Mouse (Mus musculus) heart, embryonic 14.5 days (tissue): ENCODE measurements around the gene Sars. TPM values are rescaled to one million over a fixed set of nuclear protein-coding genes. Genes with fewer than 3 reads are reported as not detected.
A peak's percentile ranks its signal among the peaks of the same experiment; 100 is the strongest.

Source experiments
- ATAC-seq: fragments of 200-750 bp; cut with Nextera tagmentation; 2 replicates; pipeline ENCODE4 v1.8.0; 2017; ENCODE audit warnings: low read depth, moderate TSS enrichment; ENCODE audit not compliant: insufficient number of reproducible peaks, insufficient read depth, low FRiP score
- H3K27ac ChIP-seq, 2 experiments: fragments of 200-500 bp in 1 of 2; fragments of 300-500 bp in 1 of 2; sonication (generic) in 1 of 2; replicated peaks in 1 of 2; 2 replicates each; pipeline ENCODE4 v1.5.1; 2012 to 2014; ENCODE audit warnings: low read depth in 2 of 2, low read length in 2 of 2, control low read depth in 1 of 2, mild to moderate bottlenecking in 1 of 2, mixed read lengths in 1 of 2; ENCODE audit not compliant: control insufficient read depth in 1 of 2, insufficient read depth in 1 of 2
- H3K27me3 ChIP-seq: fragments of 300-500 bp; sonication (generic); 2 replicates; pipeline ENCODE4 v1.6.1; 2014; ENCODE audit warnings: mild to moderate bottlenecking, low read length, control low read depth; ENCODE audit not compliant: control insufficient read depth, insufficient read depth
- H3K36me3 ChIP-seq: fragments of 300-500 bp; sonication (generic); 2 replicates; pipeline ENCODE4 v1.6.1; 2014; ENCODE audit warnings: mild to moderate bottlenecking, control low read depth, low read length, mixed read lengths; ENCODE audit not compliant: control insufficient read depth, insufficient read depth
- H3K4me1 ChIP-seq, 2 experiments: fragments of 200-500 bp in 1 of 2; fragments of 300-500 bp in 1 of 2; sonication (generic) in 1 of 2; 2 replicates each; pipeline ENCODE4 v1.6.1; 2012 to 2014; ENCODE audit warnings: low read length in 2 of 2, control low read depth in 1 of 2, mixed read lengths in 1 of 2; ENCODE audit not compliant: control insufficient read depth in 2 of 2, insufficient read depth in 2 of 2
- H3K4me2 ChIP-seq: fragments of 300-500 bp; sonication (generic); 2 replicates; pipeline ENCODE4 v1.6.1; 2014; ENCODE audit warnings: mild to moderate bottlenecking, low read length
- H3K4me3 ChIP-seq, 2 experiments: fragments of 200-500 bp in 1 of 2; fragments of 300-500 bp in 1 of 2; sonication (generic) in 1 of 2; 2 replicates each; pipeline ENCODE4 v1.5.1; 2012 to 2014; ENCODE audit warnings: low read length in 2 of 2, mild to moderate bottlenecking in 2 of 2, control low read depth in 1 of 2, low read depth in 1 of 2, moderate library complexity in 1 of 2; ENCODE audit not compliant: control insufficient read depth in 1 of 2, insufficient read depth in 1 of 2
- H3K9ac ChIP-seq: fragments of 300-500 bp; sonication (generic); 2 replicates; pipeline ENCODE4 v1.6.1; 2014; ENCODE audit warnings: mild to moderate bottlenecking, low read length
- H3K9me3 ChIP-seq: fragments of 300-500 bp; sonication (generic); 2 replicates; pipeline ENCODE4 v1.6.1; 2016; ENCODE audit warnings: low read length, control low read depth; ENCODE audit not compliant: control insufficient read depth
- WGBS: fragments of 180-500 bp; shearing (Covaris S2); extraction: QIAGEN DNeasy Blood & Tissue Kit; methylation state at CpG from one replicate; pipeline ENCODE4 v1.1.7; 2014; 5-methylcytosine and 5-hydroxymethylcytosine counted together
- polyA plus RNA-seq: library from polyadenylated mRNA; unstranded; fragments of >200 nt; fragmentation: Nextera tagmentation; extraction: Ambion mirVana; gene quantifications from 2 replicates; pipeline ENCODE4 v1.2.1, GENCODE M21; 2014

Gene Sars
- polyA plus RNA-seq, 1 experiment from 2014 or later, result 84.5 TPM

DNA sequence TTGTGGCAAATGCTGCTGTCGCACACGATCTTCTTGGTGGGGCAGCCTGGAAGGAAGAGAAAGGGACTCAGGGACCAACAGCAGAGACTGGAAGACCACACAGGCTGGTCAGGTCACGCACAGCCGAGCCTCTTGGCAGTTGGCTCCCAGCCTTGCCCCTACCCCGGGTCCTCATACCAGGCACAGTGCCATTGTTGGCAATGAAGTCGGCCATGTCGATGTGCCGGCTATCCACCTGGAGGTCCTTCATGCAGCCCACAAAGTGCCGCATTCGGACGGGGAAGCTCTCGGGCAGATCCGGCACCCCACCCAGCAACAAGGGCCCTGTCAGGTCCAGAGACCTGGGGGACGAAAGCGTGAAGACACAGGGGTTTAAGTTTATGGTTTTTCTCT, 42.5 kb downstream of the Sars start:
- 93% methylated on average over 15 of the region's 15 CpGs for WGBS
- ATAC-seq, result no peak
- H3K4me1 ChIP-seq, result no peaks in the 10 kb centered on the region; a peak in 1 of 4 replicates

DNA sequence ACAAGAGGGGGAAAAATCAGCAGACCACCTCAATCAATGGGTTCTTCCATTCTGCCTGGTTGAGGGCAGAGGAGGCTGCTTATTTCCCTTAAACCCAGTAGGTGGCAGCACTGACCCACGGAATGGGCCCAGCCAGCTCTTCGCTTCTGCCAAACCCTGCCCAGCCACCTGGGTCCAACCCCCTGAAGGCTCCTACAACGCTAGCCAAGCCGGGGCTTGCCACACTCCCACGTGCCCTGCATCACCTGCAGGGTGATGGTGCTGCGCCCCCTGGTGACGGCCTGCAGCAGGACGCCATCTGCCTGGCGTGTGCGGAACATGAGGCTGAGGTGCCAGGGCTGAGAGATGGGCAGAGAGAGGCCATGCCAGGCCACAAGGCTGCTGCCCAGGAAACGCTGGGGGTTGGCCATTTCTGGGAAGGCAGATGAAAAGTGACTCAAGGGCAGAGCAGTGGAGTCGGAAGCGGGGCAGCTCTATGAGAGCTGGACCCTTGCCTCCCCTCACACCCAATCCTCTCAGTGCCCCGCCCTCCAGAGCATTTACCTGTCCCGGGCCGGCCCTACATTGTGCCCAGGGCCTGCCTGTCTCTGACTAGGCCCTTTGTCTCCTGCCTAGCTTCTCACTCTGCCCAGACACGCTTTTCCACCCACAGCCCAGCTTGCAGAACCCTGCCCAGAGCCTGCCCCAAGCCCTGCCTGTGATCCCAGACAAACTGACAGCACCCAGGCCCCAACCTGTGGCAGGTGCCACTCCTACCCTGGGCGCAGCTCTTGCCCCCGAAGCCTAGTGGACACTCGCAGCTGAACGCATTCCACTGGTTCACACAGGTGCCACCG, 43.1 kb downstream of the Sars start:
- Histone ChIP-seq H3K27ac (no peak overlapping the region), H3K4me2 (peak overlapping the region; percentile 47), H3K9me3 (no peaks in the 10 kb centered on the region), H3K9ac (no peak overlapping the region), H3K36me3 (0 out of 2 replicates have a peak, but pooled peaks cover 3% of the 10 kb centered on the region), H3K4me3 (0 out of 4 replicates have a peak overlapping the region, but pooled peaks of 1 of the 2 experiments have one; percentile 2), H3K4me1 (no peaks in the 10 kb centered on the region; a peak in 1 of 4 replicates), H3K27me3 (0 out of 2 replicates have a peak, but pooled peaks cover under 1% of the 10 kb centered on the region)
- 33% methylated on average over 22 of the region's 22 CpGs for WGBS
- ATAC-seq, result peak; percentile 79

More for the DNA sequence above, 42.5 kb downstream of the Sars start:
- 0 out of 2 replicates have a peak, but pooled peaks cover 3% of the 10 kb centered on the region for H3K36me3 ChIP-seq
- no peak overlapping the region for H3K27ac ChIP-seq
- H3K4me2 ChIP-seq, result no peak overlapping the region
- no peaks in the 10 kb centered on the region for H3K9me3 ChIP-seq
- no peak overlapping the region for H3K4me3 ChIP-seq
- H3K27me3 ChIP-seq, result 0 out of 2 replicates have a peak, but pooled peaks cover 4% of the 10 kb centered on the region
- no peak overlapping the region for H3K9ac ChIP-seq

GRCm38 (mm10) chr3:108400442-108400841, 44.6 kb downstream of the Sars start:
- Histone ChIP-seq H3K27me3 (no peaks in the 10 kb centered on the region), H3K27ac (no peak overlapping the region), H3K4me3 (no peak overlapping the region), H3K4me2 (no peak overlapping the region), H3K4me1 (no peaks in the 10 kb centered on the region; a peak in 1 of 4 replicates), H3K9me3 (no peaks in the 10 kb centered on the region), H3K9ac (no peak overlapping the region), H3K36me3 (0 out of 2 replicates have a peak, but pooled peaks cover 3% of the 10 kb centered on the region)
- no peak for ATAC-seq
- WGBS, result 74% methylated on average over 5 of the region's 5 CpGs

- no peaks in the 10 kb centered on the region; a peak in 1 of 4 replicates for H3K4me1 ChIP-seq
- H3K36me3 ChIP-seq, result 0 out of 2 replicates have a peak, but pooled peaks cover 3% of the 10 kb centered on the region
- H3K9ac ChIP-seq, result no peak overlapping the region
- no peak overlapping the region for H3K27ac ChIP-seq
- no peak overlapping the region for H3K4me3 ChIP-seq
- no peak for ATAC-seq
- H3K27me3 ChIP-seq, result 0 out of 2 replicates have a peak, but pooled peaks cover 5% of the 10 kb centered on the region
- WGBS, result 90% methylated on average over 9 of the region's 9 CpGs
- no peaks in the 10 kb centered on the region for H3K9me3 ChIP-seq
- no peak overlapping the region for H3K4me2 ChIP-seq
Observed at GRCm38 (mm10) chr3:108398281-108398680, 46.7 kb downstream of the Sars start.

- peaks cover 3 to 6% of the 10 kb centered on the region in 2 experiments; a peak in 3 of 4 replicates for H3K4me1 ChIP-seq
- no peak overlapping the region for H3K4me3 ChIP-seq
- no peak overlapping the region for H3K27ac ChIP-seq
- ATAC-seq, result no peak
- H3K27me3 ChIP-seq, result 0 out of 2 replicates have a peak, but pooled peaks cover 5% of the 10 kb centered on the region
- no peak overlapping the region for H3K9ac ChIP-seq
- no peaks in the 10 kb centered on the region for H3K9me3 ChIP-seq
- peak overlapping the region; percentile 11; the same call in 1 of the 2 replicates for H3K4me2 ChIP-seq
- 46% methylated on average over 15 of the region's 15 CpGs for WGBS
- H3K36me3 ChIP-seq, result 0 out of 2 replicates have a peak, but pooled peaks cover 5% of the 10 kb centered on the region
Observed at GRCm38 (mm10) chr3:108392793-108393192, 52.2 kb downstream of the Sars start.

DNA sequence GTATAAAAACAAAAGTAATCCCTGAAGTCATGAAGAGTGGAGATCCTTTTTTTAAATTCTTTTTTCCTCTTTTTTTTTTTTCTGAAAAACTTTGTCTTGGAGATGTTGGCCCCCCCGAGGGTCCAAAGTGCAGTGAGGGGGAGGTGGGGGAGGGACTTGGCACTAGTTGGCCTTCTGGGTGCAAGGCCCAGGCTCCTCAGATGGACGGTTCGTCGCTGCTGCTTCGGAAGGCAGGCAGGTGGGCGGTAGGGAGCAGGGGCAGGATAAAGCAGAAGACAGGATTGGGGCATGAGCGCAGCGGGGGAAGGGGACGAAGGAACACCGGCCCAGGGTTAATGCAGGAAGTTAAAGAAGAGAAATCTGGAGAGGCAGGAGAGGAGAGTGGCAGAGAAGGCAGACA, 52.7 kb downstream of the Sars start:
- Histone ChIP-seq H3K36me3 (0 out of 2 replicates have a peak, but pooled peaks cover 6% of the 10 kb centered on the region), H3K9me3 (no peaks in the 10 kb centered on the region), H3K27ac (no peak overlapping the region), H3K4me1 (peaks cover 3 to 6% of the 10 kb centered on the region in 2 experiments; a peak in 3 of 4 replicates), H3K9ac (0 out of 2 replicates have a peak overlapping the region, but pooled peaks have one; percentile 16), H3K4me2 (peak overlapping the region; percentile 11; the same call in 1 of the 2 replicates), H3K4me3 (no peak overlapping the region), H3K27me3 (0 out of 2 replicates have a peak, but pooled peaks cover 5% of the 10 kb centered on the region)
- WGBS, result 34% methylated on average over 10 of the region's 10 CpGs
- ATAC-seq, result no peak

DNA sequence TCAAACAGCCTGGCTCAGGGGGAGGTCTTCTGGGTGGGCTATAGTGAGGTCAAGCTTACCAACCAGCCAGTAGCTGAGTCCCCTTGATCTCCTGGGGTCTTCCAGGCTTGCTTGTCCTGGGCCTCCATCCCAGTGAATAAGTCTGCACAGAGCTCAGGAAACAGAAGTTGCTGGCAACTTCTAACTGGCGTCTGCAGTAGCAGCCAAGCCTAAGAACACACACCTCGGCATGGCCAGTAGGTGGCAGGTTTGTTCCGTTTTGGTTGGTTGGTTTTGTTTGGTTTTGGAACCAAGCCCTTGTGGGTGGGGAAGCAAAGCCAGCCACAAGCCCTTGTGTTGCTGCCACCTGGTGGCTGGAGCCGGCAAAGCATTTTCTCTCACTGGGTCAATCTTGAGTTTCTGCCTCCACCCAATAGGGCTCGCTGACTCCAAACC, 55.9 kb downstream of the Sars start:
- H3K4me2 ChIP-seq, result peak overlapping the region; percentile 42
- no peaks in the 10 kb centered on the region for H3K9me3 ChIP-seq
- 0 out of 2 replicates have a peak, but pooled peaks cover 5% of the 10 kb centered on the region for H3K27me3 ChIP-seq
- H3K4me3 ChIP-seq, result no peak overlapping the region
- H3K9ac ChIP-seq, result peak overlapping the region; percentile 49; the same call in 1 of the 2 replicates
- H3K27ac ChIP-seq, result no peak overlapping the region
- 1% methylated on average over 5 of the region's 5 CpGs for WGBS
- peak; percentile 68 for ATAC-seq
- H3K36me3 ChIP-seq, result peaks cover 19% of the 10 kb centered on the region
- peaks cover 7 to 11% of the 10 kb centered on the region in 2 experiments for H3K4me1 ChIP-seq
